Mouse (Mus musculus) gastrocnemius, adult 2 months (tissue): Measurements from ENCODE around the gene Elf2. TPM values are rescaled to one million over a fixed set of nuclear protein-coding genes. Genes with fewer than 3 reads are reported as not detected.

Experiments used
- DNase-seq: peaks from one replicate; pipeline ENCODE4 v3.0.0; 2022
- H3K27ac ChIP-seq: fragments of 200-600 bp; 2 replicates; pipeline ENCODE4 v1.8.1; 2022; ENCODE audit warnings: mild to moderate bottlenecking
- H3K4me3 ChIP-seq: fragments of 200-600 bp; 2 replicates; pipeline ENCODE4 v1.8.1; 2022; ENCODE audit warnings: mild to moderate bottlenecking, moderate library complexity
- CTCF ChIP-seq: fragments of 200-600 bp; IDR thresholded peaks from 2 replicates; pipeline ENCODE4 v1.8.1; 2022; ENCODE audit warnings: antibody characterized with exemption, mild to moderate bottlenecking, moderate library complexity
- intact Hi-C: fragments of 180-260 bp; cut with DNase I; formaldehyde crosslinking; loops from one replicate; pipeline ENCODE4 v1.15.1; 2025
- total RNA-seq, 2 experiments: library from RNA; stranded (reverse); gene quantifications; 2 replicates each; pipeline ENCODE4 v1.2.3; 2021

Gene Elf2
- total RNA-seq, 2 experiments from 2014 or later, result 50.7 to 53.2 TPM

GRCm38 (mm10) chr3:51232205-51232910 lies 108.1 kb downstream of the Elf2 start:
- no peak overlapping the region for H3K4me3 ChIP-seq
- intact Hi-C loops, result loop anchor here (5.0 kb wide), 1 partner anchor 175 kb away; the partner anchor contains the start of gene Ndufc1
- H3K27ac ChIP-seq, result peak overlapping the region; percentile 93
- no peak for TF ChIP-seq CTCF
- DNase-seq, result no peak

- TF ChIP-seq CTCF, result no peak
- H3K27ac ChIP-seq, result peak overlapping the region; percentile 93
Observed at GRCm38 (mm10) chr3:51231499-51231898, 109.0 kb downstream of the Elf2 start.

GRCm38 (mm10) chr3:51230886-51231285 lies 109.6 kb downstream of the Elf2 start:
- no peak for TF ChIP-seq CTCF
- intact Hi-C loops, result loop anchor here (5.0 kb wide), 1 partner anchor 176 kb away; the partner anchor contains the start of gene Ndufc1
- H3K27ac ChIP-seq, result peak overlapping the region; percentile 93
- DNase-seq, result no peak
- H3K4me3 ChIP-seq, result no peak overlapping the region

More at GRCm38 (mm10) chr3:51231499-51231898, 109.0 kb downstream of the Elf2 start:
- intact Hi-C loops, result loop anchor here (5.0 kb wide), 1 partner anchor 176 kb away; the partner anchor contains the start of gene Ndufc1
- H3K4me3 ChIP-seq, result no peak overlapping the region
- DNase-seq, result no peak

GRCm38 (mm10) chr3:51230146-51230835 lies 110.2 kb downstream of the Elf2 start:
- DNase-seq, result no peak
- no peak overlapping the region for H3K4me3 ChIP-seq
- peak overlapping the region; percentile 93 for H3K27ac ChIP-seq
- intact Hi-C loops, result loop anchor here (5.0 kb wide), 1 partner anchor 177 kb away; the partner anchor contains the start of gene Ndufc1
- TF ChIP-seq CTCF, result no peak

GRCm38 (mm10) chr3:51229226-51229625 lies 111.2 kb downstream of the Elf2 start:
- H3K27ac ChIP-seq, result peak overlapping the region; percentile 93
- no peak for TF ChIP-seq CTCF
- intact Hi-C loops, result no loop called here

GRCm38 (mm10) chr3:51228821-51229205 lies 111.7 kb downstream of the Elf2 start:
- TF ChIP-seq CTCF, result no peak
- intact Hi-C loops, result no loop called here
- peak overlapping the region; percentile 93; the same call in 1 of the 2 replicates for H3K27ac ChIP-seq
- H3K4me3 ChIP-seq, result no peak overlapping the region
- DNase-seq, result no peak

More at GRCm38 (mm10) chr3:51229226-51229625, 111.2 kb downstream of the Elf2 start:
- DNase-seq, result no peak
- no peak overlapping the region for H3K4me3 ChIP-seq

- peak; percentile 60 for TF ChIP-seq CTCF
- DNase-seq, result peak; percentile 77
- peak overlapping the region; percentile 93; the same call in 1 of the 2 replicates for H3K27ac ChIP-seq
- no peak overlapping the region for H3K4me3 ChIP-seq
- intact Hi-C loops, result no loop called here
Observed at GRCm38 (mm10) chr3:51228038-51228820, 112.2 kb downstream of the Elf2 start.

- DNase-seq, result no peak
- Histone ChIP-seq H3K4me3 (peak overlapping the region; percentile 96), H3K27ac (no peak overlapping the region)
- no peak for TF ChIP-seq CTCF
- intact Hi-C loops, result no loop called here
Observed at GRCm38 (mm10) chr3:51226601-51227000, 113.9 kb downstream of the Elf2 start.

GRCm38 (mm10) chr3:51225979-51226378 lies 114.5 kb downstream of the Elf2 start:
- TF ChIP-seq CTCF, result no peak
- DNase-seq, result no peak
- intact Hi-C loops, result no loop called here
- Histone ChIP-seq H3K4me3 (peak overlapping the region; percentile 96), H3K27ac (peak overlapping the region; percentile 100; the same call in 1 of the 2 replicates)

GRCm38 (mm10) chr3:51225226-51225750 lies 115.2 kb downstream of the Elf2 start:
- H3K4me3 ChIP-seq, result peak overlapping the region; percentile 96
- intact Hi-C loops, result no loop called here
- H3K27ac ChIP-seq, result peak overlapping the region; percentile 100
- TF ChIP-seq CTCF, result no peak
- no peak for DNase-seq

- no peak for TF ChIP-seq CTCF
- DNase-seq, result peak; percentile 94
- Histone ChIP-seq H3K27ac (peak within 1 kb of the TSS; percentile 100), H3K4me3 (peak within 1 kb of the TSS; percentile 96)
- intact Hi-C loops, result no loop called here
Observed at GRCm38 (mm10) chr3:51224363-51225225, 115.9 kb downstream of the Elf2 start, which contains the start of gene Noct. Gene Noct, plus strand, starts transcription at chr3:51224447.
